Mouse (Mus musculus) hindbrain, embryonic 15.5 days (tissue): ENCODE measurements around the gene 1110008L16Rik. TPM values are rescaled to one million over a fixed set of nuclear protein-coding genes. Genes with fewer than 3 reads are reported as not detected.
"Not testable (repeated sequence)": the region's sequence is repeated elsewhere in the genome, so short reads cannot be mapped to it uniquely, and the experiment has no call there.

ENCODE experiments used
- ATAC-seq: fragments of 200-750 bp; cut with Nextera tagmentation; 2 replicates; pipeline ENCODE4 v1.8.0; 2017; ENCODE audit warnings: low read depth, moderate number of reproducible peaks, moderate TSS enrichment; ENCODE audit not compliant: low FRiP score
- H3K27ac ChIP-seq: fragments of 300-500 bp; sonication (generic); replicated peaks from 2 replicates; pipeline ENCODE4 v1.5.1; 2015; ENCODE audit warnings: mild to moderate bottlenecking, inconsistent platforms
- H3K27me3 ChIP-seq: fragments of 300-500 bp; sonication (generic); 2 replicates; pipeline ENCODE4 v1.6.1; 2015; ENCODE audit warnings: control low read depth, inconsistent platforms
- H3K36me3 ChIP-seq: fragments of 300-500 bp; sonication (generic); 2 replicates; pipeline ENCODE4 v1.6.1; 2015; ENCODE audit warnings: control low read depth, inconsistent platforms
- H3K4me1 ChIP-seq: fragments of 300-500 bp; sonication (generic); replicated peaks from 2 replicates; pipeline ENCODE4 v1.6.1; 2015; ENCODE audit warnings: control low read depth, inconsistent platforms
- H3K4me2 ChIP-seq: fragments of 300-500 bp; sonication (generic); 2 replicates; pipeline ENCODE4 v1.6.1; 2015; ENCODE audit warnings: moderate library complexity, mild to moderate bottlenecking, inconsistent platforms
- H3K4me3 ChIP-seq: fragments of 300-500 bp; sonication (generic); 2 replicates; pipeline ENCODE4 v1.5.1; 2015; ENCODE audit warnings: mild to moderate bottlenecking, inconsistent platforms
- H3K9ac ChIP-seq: fragments of 300-500 bp; sonication (generic); 2 replicates; pipeline ENCODE4 v1.6.1; 2015; ENCODE audit warnings: inconsistent platforms
- H3K9me3 ChIP-seq: fragments of 300-500 bp; sonication (generic); 2 replicates; pipeline ENCODE4 v1.6.1; 2016; ENCODE audit warnings: control low read depth, inconsistent platforms
- WGBS: fragments of 180-500 bp; shearing (Covaris S2); methylation state at CpG from one replicate; pipeline ENCODE4 v1.1.7; 2015; 5-methylcytosine and 5-hydroxymethylcytosine counted together
- polyA plus RNA-seq: library from polyadenylated mRNA; unstranded; fragments of >200 nt; fragmentation: Nextera tagmentation; extraction: Ambion mirVana; gene quantifications from 2 replicates; pipeline ENCODE4 v1.2.1, GENCODE M21; 2015

Gene 1110008L16Rik
- polyA plus RNA-seq, 1 experiment from 2014 or later: 9.6 TPM

- no peak overlapping the region for H3K4me3 ChIP-seq
- WGBS: 78% methylated on average over 8 of the region's 8 CpGs
- H3K9ac ChIP-seq: no peak overlapping the region
- no peak overlapping the region for H3K27ac ChIP-seq
- no peaks in the 10 kb centered on the region for H3K36me3 ChIP-seq
- H3K27me3 ChIP-seq: no peaks in the 10 kb centered on the region
- no peak for ATAC-seq
- no peaks in the 10 kb centered on the region for H3K4me1 ChIP-seq
- no peaks in the 10 kb centered on the region for H3K9me3 ChIP-seq
- no peak overlapping the region for H3K4me2 ChIP-seq
Measured at GRCm38 (mm10) chr12:55309501-55309900, 10.1 kb downstream of the 1110008L16Rik start.

GRCm38 (mm10) chr12:55311841-55312240 lies 12.5 kb downstream of the 1110008L16Rik start:
- ATAC-seq: no peak
- Histone ChIP-seq H3K27me3 (no peaks in the 10 kb centered on the region), H3K27ac (no peak overlapping the region), H3K4me1 (no peaks in the 10 kb centered on the region), H3K4me3 (no peak overlapping the region), H3K4me2 (no peak overlapping the region), H3K9ac (no peak overlapping the region), H3K9me3 (no peaks in the 10 kb centered on the region), H3K36me3 (no peaks in the 10 kb centered on the region)
- WGBS: 89% methylated on average over 7 of the region's 7 CpGs

GRCm38 (mm10) chr12:55313901-55314300 lies 14.5 kb downstream of the 1110008L16Rik start:
- 91% methylated on average over 5 of the region's 5 CpGs for WGBS
- no peaks in the 10 kb centered on the region for H3K27me3 ChIP-seq
- no peak overlapping the region for H3K4me2 ChIP-seq
- H3K4me3 ChIP-seq: no peak overlapping the region
- H3K9ac ChIP-seq: no peak overlapping the region
- H3K4me1 ChIP-seq: no peaks in the 10 kb centered on the region
- H3K9me3 ChIP-seq: no peaks in the 10 kb centered on the region
- no peaks in the 10 kb centered on the region for H3K36me3 ChIP-seq
- no peak overlapping the region for H3K27ac ChIP-seq
- ATAC-seq: no peak

- 49% methylated on average over 5 of the region's 5 CpGs for WGBS
- no peaks in the 10 kb centered on the region for H3K36me3 ChIP-seq
- H3K9ac ChIP-seq: no peak overlapping the region
- H3K4me1 ChIP-seq: no peaks in the 10 kb centered on the region
- ATAC-seq: peak; percentile 45; the same call in 1 of the 2 replicates
- no peak overlapping the region for H3K27ac ChIP-seq
- H3K27me3 ChIP-seq: no peaks in the 10 kb centered on the region
- H3K4me3 ChIP-seq: no peak overlapping the region
- H3K9me3 ChIP-seq: no peaks in the 10 kb centered on the region
- no peak overlapping the region for H3K4me2 ChIP-seq
Measured at GRCm38 (mm10) chr12:55315192-55315591, 15.8 kb downstream of the 1110008L16Rik start.

GRCm38 (mm10) chr12:55321642-55322291 lies 22.4 kb downstream of the 1110008L16Rik start:
- Histone ChIP-seq H3K27ac (peak overlapping the region; percentile 2; the same call in 1 of the 2 replicates), H3K4me2 (no peak overlapping the region), H3K4me3 (no peak overlapping the region), H3K9ac (no peak overlapping the region), H3K27me3 (no peaks in the 10 kb centered on the region), H3K36me3 (no peaks in the 10 kb centered on the region), H3K9me3 (no peaks in the 10 kb centered on the region), H3K4me1 (no peaks in the 10 kb centered on the region)
- ATAC-seq: no peak
- 75% methylated on average over 18 of the region's 18 CpGs for WGBS

GRCm38 (mm10) chr12:55325702-55326101 lies 26.3 kb downstream of the 1110008L16Rik start:
- H3K27me3 ChIP-seq: no peaks in the 10 kb centered on the region
- WGBS: 90% methylated on average over 7 of the region's 7 CpGs
- no peaks in the 10 kb centered on the region for H3K4me1 ChIP-seq
- 0 out of 2 replicates have a peak, but pooled peaks cover 6% of the 10 kb centered on the region for H3K36me3 ChIP-seq
- no peak overlapping the region for H3K9ac ChIP-seq
- no peak overlapping the region for H3K4me3 ChIP-seq
- H3K9me3 ChIP-seq: no peaks in the 10 kb centered on the region
- no peak overlapping the region for H3K4me2 ChIP-seq
- H3K27ac ChIP-seq: no peak overlapping the region
- ATAC-seq: no peak

- H3K4me2 ChIP-seq: no peak overlapping the region
- no peaks in the 10 kb centered on the region for H3K9me3 ChIP-seq
- no peaks in the 10 kb centered on the region for H3K27me3 ChIP-seq
- no peak overlapping the region for H3K27ac ChIP-seq
- H3K4me1 ChIP-seq: no peaks in the 10 kb centered on the region
- WGBS: 93% methylated on average over 4 of the region's 4 CpGs
- no peak overlapping the region for H3K4me3 ChIP-seq
- H3K36me3 ChIP-seq: 0 out of 2 replicates have a peak, but pooled peaks cover 6% of the 10 kb centered on the region
- H3K9ac ChIP-seq: no peak overlapping the region
- no peak for ATAC-seq
Measured at GRCm38 (mm10) chr12:55328784-55329183, 29.4 kb downstream of the 1110008L16Rik start.

- Histone ChIP-seq H3K27ac (no peak overlapping the region), H3K4me3 (no peak overlapping the region), H3K4me2 (no peak overlapping the region), H3K36me3 (0 out of 2 replicates have a peak, but pooled peaks cover 6% of the 10 kb centered on the region), H3K4me1 (no peaks in the 10 kb centered on the region), H3K27me3 (no peaks in the 10 kb centered on the region), H3K9ac (no peak overlapping the region), H3K9me3 (no peaks in the 10 kb centered on the region)
- no peak for ATAC-seq
- WGBS: 95% methylated on average over 7 of the region's 7 CpGs
Measured at GRCm38 (mm10) chr12:55329351-55329750, 30.0 kb downstream of the 1110008L16Rik start.

GRCm38 (mm10) chr12:55333662-55334061 lies 34.3 kb downstream of the 1110008L16Rik start:
- no peak overlapping the region for H3K9ac ChIP-seq
- no peak for ATAC-seq
- H3K4me3 ChIP-seq: no peak overlapping the region
- H3K36me3 ChIP-seq: 0 out of 2 replicates have a peak, but pooled peaks cover 6% of the 10 kb centered on the region
- H3K4me1 ChIP-seq: no peaks in the 10 kb centered on the region
- no peak overlapping the region for H3K4me2 ChIP-seq
- no peaks in the 10 kb centered on the region for H3K9me3 ChIP-seq
- H3K27me3 ChIP-seq: no peaks in the 10 kb centered on the region
- no peak overlapping the region for H3K27ac ChIP-seq
- 90% methylated on average over 7 of the region's 7 CpGs for WGBS

- not testable (repeated sequence) for H3K4me1 ChIP-seq, H3K4me2 ChIP-seq, H3K9me3 ChIP-seq, H3K9ac ChIP-seq, ATAC-seq, H3K36me3 ChIP-seq, H3K27ac ChIP-seq, H3K27me3 ChIP-seq, H3K4me3 ChIP-seq
- WGBS: 84% methylated on average over 1 of the region's 2 CpGs
Measured at GRCm38 (mm10) chr12:55338490-55338889, 39.1 kb downstream of the 1110008L16Rik start.

- H3K4me2 ChIP-seq, H3K36me3 ChIP-seq, H3K9me3 ChIP-seq, H3K4me1 ChIP-seq, H3K4me3 ChIP-seq, H3K27me3 ChIP-seq, H3K27ac ChIP-seq, H3K9ac ChIP-seq, ATAC-seq: not testable (repeated sequence)
- WGBS: 86% methylated on average over 1 of the region's 1 CpGs
Measured at GRCm38 (mm10) chr12:55343045-55343444, 43.7 kb downstream of the 1110008L16Rik start.

- no peaks in the 10 kb centered on the region for H3K4me1 ChIP-seq
- no peak overlapping the region for H3K4me3 ChIP-seq
- H3K9ac ChIP-seq: no peak overlapping the region
- peak overlapping the region; percentile 69 for H3K27ac ChIP-seq
- no peak for ATAC-seq
- H3K9me3 ChIP-seq: no peaks in the 10 kb centered on the region
- 79% methylated on average over 11 of the region's 11 CpGs for WGBS
- H3K27me3 ChIP-seq: no peaks in the 10 kb centered on the region
- H3K36me3 ChIP-seq: no peaks in the 10 kb centered on the region
- H3K4me2 ChIP-seq: peak overlapping the region; percentile 15; the same call in 1 of the 2 replicates
Measured at GRCm38 (mm10) chr12:55343998-55344397, 44.6 kb downstream of the 1110008L16Rik start.

GRCm38 (mm10) chr12:55344583-55344982 lies 45.2 kb downstream of the 1110008L16Rik start:
- Histone ChIP-seq H3K4me1 (no peaks in the 10 kb centered on the region), H3K4me2 (peak overlapping the region; percentile 15; the same call in 1 of the 2 replicates), H3K27me3 (no peaks in the 10 kb centered on the region), H3K9me3 (no peaks in the 10 kb centered on the region), H3K4me3 (no peak overlapping the region), H3K36me3 (no peaks in the 10 kb centered on the region), H3K27ac (peak overlapping the region; percentile 69), H3K9ac (no peak overlapping the region)
- ATAC-seq: no peak
- WGBS: 78% methylated on average over 13 of the region's 13 CpGs
